Mouse (Mus musculus) fat pad, adult 2 months (tissue): Measurements from ENCODE around the gene Nwd1.

ENCODE experiments used
- DNase-seq: peaks from one replicate; pipeline ENCODE4 v3.0.0-alpha.2; 2011; ENCODE audit warnings: low read depth, low spot score; ENCODE audit errors: extremely low read depth

Gene Nwd1

GRCm38 (mm10) chr8:72698349-72698926, 51.9 kb downstream of the Nwd1 start:
- no peak for DNase-seq

- no peak for DNase-seq
Observed at GRCm38 (mm10) chr8:72712569-72712968, 66.1 kb downstream of the Nwd1 start.

GRCm38 (mm10) chr8:72716594-72716993, 70.1 kb downstream of the Nwd1 start:
- no peak for DNase-seq

- no peak for DNase-seq
Observed at GRCm38 (mm10) chr8:72720541-72720940, 74.0 kb downstream of the Nwd1 start.

GRCm38 (mm10) chr8:72722769-72723650, 76.5 kb downstream of the Nwd1 start, which contains the start of gene Sin3b:
Sin3b (plus strand) TSS chr8:72723285.
- peak; percentile 16 for DNase-seq

GRCm38 (mm10) chr8:72723651-72724001, 77.1 kb downstream of the Nwd1 start:
- no peak for DNase-seq

- DNase-seq = no peak
Observed at GRCm38 (mm10) chr8:72728636-72729035, 82.1 kb downstream of the Nwd1 start.

- DNase-seq = no peak
Observed at GRCm38 (mm10) chr8:72735001-72735400, 88.5 kb downstream of the Nwd1 start.

- no peak for DNase-seq
Observed at GRCm38 (mm10) chr8:72736868-72737267, 90.4 kb downstream of the Nwd1 start.

- no peak for DNase-seq
Observed at GRCm38 (mm10) chr8:72746061-72746460, 99.5 kb downstream of the Nwd1 start.

GRCm38 (mm10) chr8:72749846-72750245, 103.3 kb downstream of the Nwd1 start:
- DNase-seq = no peak

- no peak for DNase-seq
Observed at GRCm38 (mm10) chr8:72750266-72750665, 103.8 kb downstream of the Nwd1 start.

GRCm38 (mm10) chr8:72751126-72751525, 104.6 kb downstream of the Nwd1 start:
- no peak for DNase-seq

- no peak for DNase-seq
Observed at GRCm38 (mm10) chr8:72752289-72752688, 105.8 kb downstream of the Nwd1 start.

- DNase-seq = no peak
Observed at GRCm38 (mm10) chr8:72753165-72753564, 106.7 kb downstream of the Nwd1 start.

GRCm38 (mm10) chr8:72753781-72754180, 107.3 kb downstream of the Nwd1 start:
- DNase-seq = no peak

GRCm38 (mm10) chr8:72756031-72756430, 109.5 kb downstream of the Nwd1 start:
- DNase-seq = no peak

- DNase-seq = no peak
Observed at GRCm38 (mm10) chr8:72756771-72757390, 110.4 kb downstream of the Nwd1 start.

GRCm38 (mm10) chr8:72757426-72758195, 111.1 kb downstream of the Nwd1 start:
- DNase-seq = no peak

- no peak for DNase-seq
Observed at GRCm38 (mm10) chr8:72758310-72758709, 111.8 kb downstream of the Nwd1 start.

- no peak for DNase-seq
Observed at GRCm38 (mm10) chr8:72760216-72760615, 113.7 kb downstream of the Nwd1 start.
